Mouse (Mus musculus) E14TG2a.4 (cell line): Measurements from ENCODE around the gene Bmper.

Source experiments
- CTCF ChIP-seq: conservative IDR thresholded peaks from 2 replicates; pipeline ENCODE4 v1.5.1; 2014; ENCODE audit warnings: low read length
- POU5F1 ChIP-seq: IDR thresholded peaks from 2 replicates; pipeline ENCODE4 v1.6.1; 2014; ENCODE audit warnings: low read length, borderline replicate concordance

DNA sequence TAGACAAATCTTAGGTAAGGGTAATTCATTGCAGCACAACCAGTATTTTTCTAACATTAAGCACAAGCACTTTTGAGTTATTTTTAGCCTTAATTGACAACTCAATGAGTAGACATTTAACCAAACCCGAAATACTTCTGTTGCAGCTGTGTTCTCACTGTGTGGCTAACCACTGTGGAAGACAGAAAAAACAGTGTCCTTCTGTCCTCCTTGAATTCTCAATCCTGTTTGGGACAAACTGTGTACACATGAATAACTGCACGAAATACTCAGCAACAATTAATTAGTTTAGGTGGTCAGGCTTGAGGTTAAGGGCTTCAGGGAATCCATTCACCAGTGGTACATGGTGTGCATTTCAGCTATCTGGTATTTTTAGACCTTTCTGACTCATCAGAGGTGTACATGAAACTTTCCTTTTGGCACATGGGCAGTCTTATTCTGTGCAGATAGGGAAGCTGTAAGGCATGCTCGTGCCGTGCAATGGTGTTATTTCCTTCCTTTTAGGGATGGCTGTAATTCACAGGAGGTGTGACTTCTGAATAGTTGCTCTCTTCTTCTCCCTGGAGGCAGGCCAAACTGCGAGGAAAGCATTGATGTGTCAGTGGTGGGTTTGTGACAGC lies 131.4 kb downstream of the Bmper start:
- TF ChIP-seq CTCF (no peak), POU5F1 (no peak)
